Mouse (Mus musculus) thymus, adult 2 months (tissue): Measurements from ENCODE around the gene Ubl4a.
A peak's percentile ranks its signal among the peaks of the same experiment; 100 is the strongest.

Experiments
- CTCF ChIP-seq: fragments of 200-500 bp; IDR thresholded peaks from 2 replicates; pipeline ENCODE4 v1.5.1; 2012; ENCODE audit warnings: mild to moderate bottlenecking, control low read depth, low read length, moderate library complexity, borderline replicate concordance; ENCODE audit not compliant: control insufficient read depth, poor library complexity, insufficient read depth; ENCODE audit errors: extremely low read depth
- POLR2A ChIP-seq: fragments of 200-500 bp; IDR thresholded peaks from 2 replicates; pipeline ENCODE4 v1.6.1; 2012; ENCODE audit warnings: mild to moderate bottlenecking, low read length, control low read depth, moderate library complexity; ENCODE audit not compliant: control insufficient read depth, poor library complexity, insufficient read depth; ENCODE audit errors: extremely low read depth

DNA sequence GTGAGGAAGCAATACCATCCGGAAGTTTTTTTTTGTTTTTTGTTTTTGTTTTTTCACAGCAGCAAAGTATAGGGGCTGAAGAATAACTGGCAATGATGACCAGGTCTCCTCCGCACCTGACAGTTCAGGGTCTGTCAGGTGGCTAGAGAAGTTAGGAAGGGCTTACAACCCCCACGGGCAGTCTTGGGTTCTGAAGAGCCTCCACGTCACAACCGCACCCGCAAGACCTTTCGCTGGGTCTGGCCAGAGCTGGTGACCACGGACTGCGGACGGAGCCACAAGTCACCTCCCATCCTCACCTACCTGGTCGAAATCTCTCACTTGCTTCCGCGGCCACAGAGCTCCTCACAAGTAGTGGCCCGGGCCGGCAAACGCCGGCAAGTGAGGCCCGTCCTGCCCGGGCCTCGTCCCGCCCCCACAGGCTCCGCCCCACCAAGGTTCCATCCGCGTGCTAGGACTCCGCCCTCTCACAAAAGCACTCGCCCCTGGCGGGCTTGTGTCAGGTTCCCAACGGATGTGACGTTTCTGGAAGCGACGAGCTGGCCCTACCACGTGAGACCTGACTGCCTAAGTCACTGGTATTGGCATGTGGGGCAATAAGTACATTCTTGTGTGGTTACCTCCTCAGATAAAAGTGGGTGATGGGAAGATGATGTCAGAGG, at the start of gene Ubl4a, which contains the start of gene Slc10a3:
- TF ChIP-seq POLR2A, result 0 out of 2 replicates have a peak, but pooled peaks have one; percentile 33
- TF ChIP-seq CTCF, result no peak
